Mouse (Mus musculus): Measurements from ENCODE around the gene Fat3. TPM values are rescaled to one million over a fixed set of nuclear protein-coding genes. Genes with fewer than 3 reads are reported as not detected.

The Fat3 gene
- polyA plus RNA-seq, 1 experiment: 0.15 TPM

GRCm38 (mm10) chr9:16074664-16075063 is 426.4 kb downstream of the Fat3 start:
- Histone ChIP-seq H3K4me3 (replicated peaks) (no peak overlapping the region), H3K36me3 (replicated peaks; ENCODE audit: low read length) (no peaks in the 10 kb centered on the region), H3K27me3 (replicated peaks) (no peaks in the 10 kb centered on the region), H3K4me1 (no peaks in the 10 kb centered on the region), H3K9me3 (no peaks in the 10 kb centered on the region)
- TF ChIP-seq FLI1 (IDR thresholded peaks at IDR 0.05; ENCODE audit: low read length) (no peak), GATA1 (IDR thresholded peaks at IDR 0.05; ENCODE audit: borderline replicate concordance, low read length) (no peak)

GRCm38 (mm10) chr9:16074116-16074515 is 427.0 kb downstream of the Fat3 start:
- H3K27me3 ChIP-seq (replicated peaks): no peaks in the 10 kb centered on the region
- TF ChIP-seq GATA1 (IDR thresholded peaks at IDR 0.05; ENCODE audit: borderline replicate concordance, low read length) (no peak), FLI1 (IDR thresholded peaks at IDR 0.05; ENCODE audit: low read length) (no peak)
- H3K9me3 ChIP-seq: no peaks in the 10 kb centered on the region
- no peaks in the 10 kb centered on the region for H3K4me1 ChIP-seq
- H3K4me3 ChIP-seq (replicated peaks): no peak overlapping the region
- H3K36me3 ChIP-seq (replicated peaks; ENCODE audit: low read length): no peaks in the 10 kb centered on the region

- Histone ChIP-seq H3K27me3 (replicated peaks) (no peaks in the 10 kb centered on the region), H3K9me3 (no peaks in the 10 kb centered on the region), H3K4me1 (no peaks in the 10 kb centered on the region), H3K36me3 (replicated peaks; ENCODE audit: low read length) (no peaks in the 10 kb centered on the region), H3K4me3 (replicated peaks) (no peak overlapping the region)
- no peak for TF ChIP-seq FLI1 (IDR thresholded peaks at IDR 0.05; ENCODE audit: low read length)
- TF ChIP-seq GATA1 (IDR thresholded peaks at IDR 0.05; ENCODE audit: borderline replicate concordance, low read length): no peak
Measured at GRCm38 (mm10) chr9:16063447-16063846, 437.6 kb downstream of the Fat3 start.

- Histone ChIP-seq H3K27me3 (replicated peaks) (no peaks in the 10 kb centered on the region), H3K9me3 (no peaks in the 10 kb centered on the region), H3K36me3 (replicated peaks; ENCODE audit: low read length) (no peaks in the 10 kb centered on the region), H3K4me3 (replicated peaks) (no peak overlapping the region), H3K4me1 (no peaks in the 10 kb centered on the region)
- TF ChIP-seq GATA1 (IDR thresholded peaks at IDR 0.05; ENCODE audit: borderline replicate concordance, low read length) (no peak), FLI1 (IDR thresholded peaks at IDR 0.05; ENCODE audit: low read length) (no peak)
Measured at GRCm38 (mm10) chr9:16062472-16062871, 438.6 kb downstream of the Fat3 start.

GRCm38 (mm10) chr9:16046686-16047085 is 454.4 kb downstream of the Fat3 start:
- Histone ChIP-seq H3K4me3 (replicated peaks) (no peak overlapping the region), H3K9me3 (no peaks in the 10 kb centered on the region), H3K4me1 (no peaks in the 10 kb centered on the region), H3K27me3 (replicated peaks) (no peaks in the 10 kb centered on the region), H3K36me3 (replicated peaks; ENCODE audit: low read length) (no peaks in the 10 kb centered on the region)
- TF ChIP-seq GATA1 (IDR thresholded peaks at IDR 0.05; ENCODE audit: borderline replicate concordance, low read length) (no peak), FLI1 (IDR thresholded peaks at IDR 0.05; ENCODE audit: low read length) (no peak)

GRCm38 (mm10) chr9:16037375-16037774 is 463.7 kb downstream of the Fat3 start:
- Histone ChIP-seq H3K27me3 (replicated peaks) (no peaks in the 10 kb centered on the region), H3K4me3 (replicated peaks) (no peak overlapping the region), H3K4me1 (no peaks in the 10 kb centered on the region), H3K36me3 (replicated peaks; ENCODE audit: low read length) (no peaks in the 10 kb centered on the region), H3K9me3 (no peaks in the 10 kb centered on the region)
- TF ChIP-seq FLI1 (IDR thresholded peaks at IDR 0.05; ENCODE audit: low read length) (no peak), GATA1 (IDR thresholded peaks at IDR 0.05; ENCODE audit: borderline replicate concordance, low read length) (no peak)

GRCm38 (mm10) chr9:16036346-16036745 is 464.7 kb downstream of the Fat3 start:
- H3K27me3 ChIP-seq (replicated peaks): no peaks in the 10 kb centered on the region
- TF ChIP-seq FLI1 (IDR thresholded peaks at IDR 0.05; ENCODE audit: low read length): no peak
- TF ChIP-seq GATA1 (IDR thresholded peaks at IDR 0.05; ENCODE audit: borderline replicate concordance, low read length): no peak
- H3K9me3 ChIP-seq: no peaks in the 10 kb centered on the region
- H3K36me3 ChIP-seq (replicated peaks; ENCODE audit: low read length): no peaks in the 10 kb centered on the region
- H3K4me1 ChIP-seq: no peaks in the 10 kb centered on the region
- no peak overlapping the region for H3K4me3 ChIP-seq (replicated peaks)

- Histone ChIP-seq H3K27me3 (replicated peaks) (no peaks in the 10 kb centered on the region), H3K9me3 (0 out of 2 replicates have a peak, but pooled peaks cover 4% of the 10 kb centered on the region), H3K4me3 (replicated peaks) (no peak overlapping the region), H3K36me3 (replicated peaks; ENCODE audit: low read length) (no peaks in the 10 kb centered on the region), H3K4me1 (no peaks in the 10 kb centered on the region)
- no peak for TF ChIP-seq GATA1 (IDR thresholded peaks at IDR 0.05; ENCODE audit: borderline replicate concordance, low read length)
- TF ChIP-seq FLI1 (IDR thresholded peaks at IDR 0.05; ENCODE audit: low read length): no peak
Measured at GRCm38 (mm10) chr9:16029715-16030285, 471.3 kb downstream of the Fat3 start.

GRCm38 (mm10) chr9:16029066-16029465 is 472.0 kb downstream of the Fat3 start:
- no peak for TF ChIP-seq FLI1 (IDR thresholded peaks at IDR 0.05; ENCODE audit: low read length)
- no peak for TF ChIP-seq GATA1 (IDR thresholded peaks at IDR 0.05; ENCODE audit: borderline replicate concordance, low read length)
- H3K36me3 ChIP-seq (replicated peaks; ENCODE audit: low read length): no peaks in the 10 kb centered on the region
- no peaks in the 10 kb centered on the region for H3K4me1 ChIP-seq
- no peak overlapping the region for H3K4me3 ChIP-seq (replicated peaks)
- H3K27me3 ChIP-seq (replicated peaks): no peaks in the 10 kb centered on the region
- 0 out of 2 replicates have a peak, but pooled peaks cover 5% of the 10 kb centered on the region for H3K9me3 ChIP-seq

- Histone ChIP-seq H3K27me3 (replicated peaks) (no peaks in the 10 kb centered on the region), H3K36me3 (replicated peaks; ENCODE audit: low read length) (no peaks in the 10 kb centered on the region), H3K9me3 (0 out of 2 replicates have a peak, but pooled peaks cover 7% of the 10 kb centered on the region), H3K4me1 (no peaks in the 10 kb centered on the region), H3K4me3 (replicated peaks) (no peak overlapping the region)
- TF ChIP-seq GATA1 (IDR thresholded peaks at IDR 0.05; ENCODE audit: borderline replicate concordance, low read length) (no peak), FLI1 (IDR thresholded peaks at IDR 0.05; ENCODE audit: low read length) (no peak)
Measured at GRCm38 (mm10) chr9:16028394-16028911, 472.6 kb downstream of the Fat3 start.
